Mouse (Mus musculus) ZHBTc4 (cell line): ENCODE measurements at regions not wholly inside any gene's neighbourhood (a gene's known extent, or its start where the extent isn't known, plus 50 kb on each side); places are given as distances from the start of the nearest gene placed in this dataset.

ENCODE experiments used
- DNase-seq: peaks from one replicate; pipeline ENCODE4 v3.0.0-alpha.2; 2011; ENCODE audit warnings: low read depth, low spot score

DNA sequence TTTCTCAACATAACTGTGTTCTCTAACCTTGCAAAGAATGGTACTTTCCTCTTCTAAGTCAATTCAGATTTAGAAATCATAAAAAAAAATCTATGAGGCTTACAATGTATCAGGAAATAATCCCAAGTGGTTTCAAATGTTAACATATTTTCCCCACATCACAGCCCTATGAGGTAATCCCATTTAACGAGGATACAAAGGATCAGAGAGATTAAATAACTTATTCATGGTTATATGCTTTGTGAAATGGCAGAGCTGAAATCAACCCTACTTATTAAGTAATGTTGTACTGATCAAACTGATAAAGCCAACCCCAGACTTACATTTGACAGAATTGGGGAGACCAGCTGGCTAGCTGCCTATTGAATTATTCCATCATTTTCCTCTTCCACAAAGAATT, 614.4 kb downstream of the Ntrk3 start:
- DNase-seq, result no peak

DNA sequence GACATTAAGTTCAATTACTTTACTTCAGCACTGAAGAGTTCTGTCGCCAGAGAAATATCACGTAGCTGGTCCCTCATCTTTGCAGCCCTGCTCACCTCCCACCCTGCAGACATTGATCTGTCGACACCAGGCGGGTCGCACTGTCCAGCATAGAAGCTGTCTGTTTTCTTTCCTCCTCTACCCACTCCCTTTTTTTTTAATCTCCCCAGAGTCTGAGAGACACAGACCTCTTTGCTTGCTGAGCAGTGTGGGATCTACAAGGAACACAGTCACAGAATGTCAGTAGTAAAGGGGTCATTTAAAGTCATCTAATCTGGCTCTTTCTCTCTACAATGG, 616.7 kb downstream of the Ntrk3 start:
- DNase-seq, result no peak

DNA sequence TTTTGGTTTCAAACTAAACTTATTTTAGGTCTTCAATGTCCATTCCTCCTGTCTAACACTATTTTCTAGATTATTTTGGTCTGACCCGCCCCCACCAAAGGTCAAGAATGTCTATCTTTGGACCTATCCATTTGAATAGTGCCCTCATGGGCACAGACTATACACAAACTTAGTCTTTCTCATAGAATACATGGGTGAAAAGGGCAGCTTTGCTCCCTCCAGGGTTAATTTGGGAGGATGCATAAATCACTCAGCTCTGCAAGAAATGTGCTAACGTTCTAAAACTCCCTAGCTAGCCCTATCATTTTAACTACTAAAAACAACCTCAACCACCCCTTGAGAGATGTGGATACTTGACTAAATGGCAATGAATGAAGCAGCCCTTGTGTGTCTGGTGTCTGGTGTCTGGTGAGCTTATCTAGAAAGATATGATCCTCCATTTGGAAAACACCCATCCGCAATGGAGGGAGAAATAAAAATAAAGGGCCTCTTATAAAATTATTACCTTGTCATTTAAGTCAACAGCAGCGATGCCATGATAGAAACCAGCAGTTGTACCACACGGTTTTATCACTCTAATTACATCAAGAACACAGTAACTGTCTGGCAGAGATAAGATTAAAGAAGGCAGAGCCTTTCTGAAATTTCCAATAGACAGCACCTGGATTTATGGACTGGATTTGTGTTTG, 617.2 kb downstream of the Ntrk3 start:
- DNase-seq, result no peak

DNA sequence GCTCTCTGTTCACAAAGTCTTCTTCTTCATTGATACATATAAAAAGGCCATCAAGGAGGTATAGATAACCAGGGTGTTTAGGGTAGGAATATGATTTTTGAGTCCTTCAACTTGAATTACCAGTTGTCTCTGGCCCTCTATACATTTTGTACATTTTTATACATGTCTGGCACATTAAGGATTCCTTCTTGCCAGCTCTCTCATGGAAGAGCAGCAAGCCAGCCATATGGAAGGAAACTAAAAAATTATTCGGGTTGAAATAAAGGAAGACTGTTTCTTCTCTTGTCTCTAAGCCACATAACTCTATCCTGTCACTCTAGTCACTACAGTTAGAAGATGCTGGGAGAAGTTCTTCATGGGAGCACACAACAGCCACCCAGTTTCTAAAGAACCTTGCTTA, 618.0 kb downstream of the Ntrk3 start:
- no peak for DNase-seq

DNA sequence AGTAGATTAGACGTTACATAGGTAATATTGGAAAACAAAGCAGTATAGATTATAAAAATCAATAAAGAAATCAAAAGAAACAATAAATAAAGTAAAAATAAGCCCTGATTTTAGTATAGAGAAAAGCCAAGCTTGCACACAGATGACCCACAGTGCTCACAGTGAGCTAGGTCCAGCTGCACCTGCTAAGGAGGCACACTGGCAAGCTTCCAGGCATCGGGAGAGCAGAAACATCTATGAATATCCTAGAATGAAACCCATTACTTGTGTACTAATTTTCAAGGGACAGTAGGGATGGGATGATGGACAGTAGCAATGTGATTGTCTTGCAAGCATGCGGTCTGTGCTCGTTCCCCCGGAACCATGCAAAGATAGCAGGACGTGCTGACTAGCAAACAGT, 626.5 kb downstream of the Ntrk3 start:
- DNase-seq, result no peak

DNA sequence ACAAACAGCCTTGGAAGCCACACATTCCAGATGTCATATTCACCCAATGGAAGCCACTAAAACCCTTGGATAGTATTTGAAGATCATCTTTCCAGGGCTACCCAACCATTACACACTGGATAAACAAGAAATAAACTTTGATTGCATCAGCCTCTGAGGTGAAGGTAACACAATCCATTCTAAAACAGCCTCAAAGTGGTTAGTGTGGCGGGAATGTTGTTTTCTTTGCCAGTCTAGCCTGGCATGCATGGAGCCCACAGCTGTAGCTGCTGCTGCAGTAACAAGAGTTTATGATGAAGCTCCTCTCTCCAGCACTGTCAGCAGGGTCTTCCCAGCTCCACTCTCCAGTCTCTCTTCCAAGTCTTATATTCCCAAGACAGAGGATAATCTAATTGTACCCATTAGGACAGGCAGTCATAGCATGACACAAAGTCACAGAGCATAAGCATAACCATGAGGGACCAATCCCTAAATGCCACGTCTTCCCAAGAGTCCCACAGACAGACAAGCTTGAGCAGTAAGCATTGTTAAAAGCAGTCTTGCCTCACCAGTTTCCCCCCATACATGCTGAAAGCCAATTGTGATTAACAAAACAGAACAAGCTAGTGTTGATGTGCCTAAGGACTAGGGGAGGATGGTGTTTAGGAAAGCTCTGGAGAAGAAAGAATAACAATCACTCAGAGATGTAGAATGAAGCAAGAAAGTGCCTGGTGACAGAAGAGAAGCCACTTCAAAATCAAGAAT, 634.1 kb downstream of the Ntrk3 start:
- DNase-seq, result no peak

DNA sequence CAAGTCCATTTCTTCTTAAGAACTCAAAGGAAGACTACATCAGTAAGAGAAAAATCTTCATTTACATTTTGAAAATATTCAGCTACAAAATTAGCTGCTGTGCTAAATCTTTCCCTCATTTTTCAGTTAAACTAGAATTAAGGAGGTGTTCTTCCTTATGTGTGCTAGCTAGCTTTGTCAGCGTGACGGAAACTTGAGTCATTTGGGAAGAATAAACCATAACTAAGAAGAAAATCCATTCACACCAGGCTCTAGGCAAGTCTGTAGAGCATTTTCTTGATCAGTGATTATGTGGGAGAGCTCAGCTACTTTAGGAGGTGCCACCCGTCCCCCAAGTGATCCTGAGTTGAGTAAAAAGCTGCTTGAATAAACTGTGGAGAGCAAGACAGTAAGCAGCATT, 635.4 kb downstream of the Ntrk3 start:
- no peak for DNase-seq

DNA sequence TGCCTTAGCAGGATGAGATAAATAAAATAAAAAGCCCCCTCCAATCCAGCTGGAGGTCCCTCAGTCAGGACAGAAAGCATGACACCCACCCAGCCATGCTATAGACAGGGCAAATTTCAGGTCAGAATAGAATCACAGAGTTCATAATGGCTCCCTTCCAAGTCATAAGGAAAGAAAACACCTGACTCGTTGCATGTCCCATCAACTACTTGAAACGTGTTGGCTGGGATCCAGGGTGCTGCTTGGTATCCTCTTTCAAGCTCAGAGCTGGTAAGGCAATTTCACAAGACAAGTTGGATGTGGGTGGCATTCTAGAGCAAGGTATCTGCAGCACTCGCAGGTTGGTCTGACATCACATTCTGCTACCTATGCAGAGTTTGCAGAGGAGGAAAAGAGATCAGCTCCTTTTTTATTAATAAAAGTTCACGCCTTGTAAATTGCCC, 651.2 kb downstream of the Ntrk3 start:
- DNase-seq, result no peak

DNA sequence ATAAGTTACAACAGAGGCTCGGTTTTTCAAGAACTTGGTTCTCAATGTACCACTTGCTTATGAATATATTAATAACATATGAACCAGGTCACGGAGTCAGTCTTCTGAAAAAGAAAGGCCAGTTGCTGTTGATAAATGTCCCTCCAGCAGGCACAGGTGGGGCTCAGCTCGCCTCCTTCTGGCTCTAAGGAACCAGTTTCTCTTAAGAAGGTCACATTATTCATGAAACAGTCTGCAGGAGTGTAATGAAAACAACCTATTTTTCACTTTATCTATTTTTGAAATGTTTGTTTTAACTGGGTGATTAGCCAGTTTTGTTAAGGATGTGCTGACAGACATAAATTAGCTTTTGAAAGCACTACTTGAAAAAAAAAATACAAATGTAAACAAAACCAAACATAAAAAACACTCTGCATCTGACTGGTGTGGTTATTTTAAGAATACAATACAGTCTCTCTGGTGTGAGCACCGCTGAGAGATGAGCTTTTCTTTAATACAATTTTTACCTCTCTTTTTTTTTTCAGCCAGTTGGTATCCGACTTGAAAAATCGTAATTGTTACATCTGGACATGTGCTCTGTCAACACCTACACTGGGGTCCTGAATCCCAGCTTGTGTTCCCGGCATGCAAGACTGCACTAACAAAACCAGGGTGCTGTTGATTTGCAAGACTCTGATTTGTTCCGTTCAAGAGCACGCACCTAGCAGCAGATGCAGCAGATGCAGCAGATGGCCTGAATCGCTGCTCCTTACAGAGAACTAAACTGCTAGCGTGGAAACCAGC, 651.8 kb downstream of the Ntrk3 start:
- DNase-seq, result no peak

DNA sequence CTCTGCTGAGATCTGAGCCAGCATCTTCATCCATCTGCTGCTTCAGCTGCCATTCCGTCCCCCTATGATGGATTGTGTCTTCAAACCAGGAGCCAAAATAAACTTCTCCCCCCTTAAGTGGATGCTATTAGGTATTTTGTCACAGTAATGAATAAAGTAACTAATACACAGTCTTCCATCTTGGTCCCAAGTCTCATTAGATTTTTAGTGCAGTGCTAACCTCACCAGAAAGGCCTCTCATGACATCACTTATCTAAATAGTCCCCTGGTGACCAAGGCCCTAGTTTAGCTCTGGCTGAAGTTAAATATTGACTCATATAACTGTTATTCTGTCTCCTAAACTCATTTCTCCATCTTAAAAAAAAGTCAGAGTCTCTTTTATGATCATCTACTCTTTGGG, 658.1 kb downstream of the Ntrk3 start:
- DNase-seq, result no peak

DNA sequence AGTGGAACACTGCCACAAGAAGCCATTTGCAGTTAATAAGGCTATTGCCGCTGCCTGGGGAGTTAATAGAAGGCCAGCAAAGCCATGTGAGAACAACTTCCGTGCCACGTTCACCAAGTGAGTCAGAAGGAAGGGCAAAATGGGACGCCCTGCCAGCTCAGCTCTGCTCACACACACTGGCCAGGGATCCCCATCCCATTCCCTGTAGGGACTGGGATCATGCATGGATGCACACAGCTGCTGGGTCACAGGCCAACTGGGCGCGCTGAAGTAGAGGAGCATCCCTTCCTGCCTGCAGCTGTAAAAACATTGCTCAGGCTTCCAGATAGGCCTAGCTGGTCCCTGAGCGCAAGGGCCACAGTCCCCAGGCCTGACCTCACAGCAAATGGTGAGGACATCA, 666.7 kb downstream of the Ntrk3 start:
- no peak for DNase-seq

DNA sequence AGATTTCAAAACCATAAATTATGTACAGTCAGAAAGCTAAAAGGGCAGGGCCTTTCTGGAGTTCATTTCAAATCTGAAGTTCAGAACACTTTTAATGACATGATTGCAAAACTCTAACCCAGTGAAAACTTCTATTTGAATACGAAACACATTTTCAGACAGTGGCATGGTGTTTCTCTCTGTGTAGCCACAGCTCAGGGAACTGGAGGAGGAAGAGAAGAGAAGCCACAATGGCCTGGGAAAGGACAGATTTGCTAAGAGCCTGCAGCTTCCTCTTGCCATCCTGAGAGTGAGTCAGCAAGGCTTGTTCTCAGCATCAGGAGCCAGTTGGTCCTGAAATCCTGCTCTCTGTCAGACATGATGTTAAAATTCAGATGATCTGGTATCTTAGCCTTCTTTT, 676.2 kb downstream of the Ntrk3 start:
- DNase-seq, result no peak

DNA sequence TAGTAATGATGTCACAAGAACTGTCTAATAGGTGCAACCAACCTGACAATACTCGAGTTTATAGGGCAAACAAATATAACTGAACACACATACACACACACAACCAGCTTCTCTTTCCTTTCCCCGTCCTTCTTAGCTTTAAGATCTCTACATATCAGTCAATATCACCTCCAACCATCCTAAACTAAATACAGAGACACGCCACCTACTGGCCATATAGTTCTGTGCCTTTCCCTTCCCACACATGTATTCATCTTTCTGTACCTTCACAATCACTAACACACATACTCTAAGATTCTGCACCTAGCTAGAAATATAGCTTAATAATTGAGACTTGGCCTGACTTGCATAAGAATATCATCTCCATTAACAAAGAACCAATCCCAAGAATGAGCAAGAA, 688.2 kb downstream of the Ntrk3 start:
- peak; percentile 16 for DNase-seq

DNA sequence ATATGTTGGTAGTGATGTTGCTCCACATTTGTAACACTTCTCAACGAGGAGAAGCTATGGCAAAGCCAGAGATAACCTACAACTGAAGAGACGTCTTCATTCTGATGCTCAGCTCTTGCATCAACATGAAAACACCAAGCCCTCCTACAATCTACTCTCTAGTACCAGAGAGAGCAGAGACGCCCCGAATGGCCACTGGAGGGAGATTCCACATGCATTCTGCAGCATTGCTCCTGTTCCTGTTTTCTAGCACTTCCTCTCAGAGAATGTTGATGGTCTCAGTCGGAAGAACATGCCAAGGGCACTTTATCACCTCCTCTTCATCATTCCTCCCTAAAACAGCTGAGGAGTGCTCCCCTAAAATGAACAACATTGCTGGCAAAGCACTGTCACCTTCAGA, 692.4 kb downstream of the Ntrk3 start:
- DNase-seq, result peak; percentile 2

DNA sequence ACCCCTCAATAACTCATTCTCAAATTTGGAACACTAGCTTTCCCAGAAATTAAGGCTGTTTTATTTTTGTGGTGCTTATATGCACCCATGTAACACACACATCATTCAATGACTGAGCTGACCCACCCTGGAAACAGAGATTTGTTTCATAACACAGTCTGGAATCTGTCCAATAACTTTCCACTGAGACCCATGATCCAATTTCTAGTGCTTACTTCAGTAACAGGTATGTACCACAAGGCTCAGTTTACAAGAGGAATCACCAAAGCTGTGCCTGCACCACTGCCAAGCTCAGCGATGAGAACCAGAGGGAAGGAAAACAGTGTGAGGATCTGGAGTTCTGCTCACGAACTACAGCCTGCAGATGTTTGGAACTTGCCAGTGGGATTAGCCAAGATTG, 706.8 kb downstream of the Ntrk3 start:
- no peak for DNase-seq

DNA sequence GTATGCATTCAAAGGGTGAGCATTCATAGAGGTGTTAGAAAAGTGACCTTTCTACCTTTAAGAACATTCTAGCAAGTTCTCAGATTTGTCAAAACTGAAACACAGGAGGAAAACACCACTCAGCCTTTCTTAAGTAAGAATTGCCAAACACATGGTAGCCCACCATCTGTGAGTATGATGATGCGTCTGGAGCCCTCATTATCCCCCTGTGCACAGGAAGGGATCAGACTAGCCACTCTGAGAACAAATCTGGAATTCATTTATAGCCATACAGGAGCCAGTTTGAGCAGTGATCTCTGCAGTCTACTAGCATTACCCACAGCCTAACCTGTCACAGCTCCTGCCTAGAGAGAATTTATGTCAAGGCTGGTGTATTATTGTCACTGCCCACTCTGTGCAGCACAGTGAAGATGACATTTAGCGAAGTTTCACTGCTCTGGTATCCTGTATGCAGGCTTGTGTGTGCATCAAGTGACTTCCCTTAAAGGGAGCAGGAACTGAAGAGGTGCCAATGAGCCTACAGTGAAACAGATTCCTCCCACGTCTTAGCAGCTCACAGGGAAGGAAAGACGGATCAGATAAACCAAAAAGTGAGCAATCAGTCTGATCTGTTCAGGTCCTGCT, 710.7 kb downstream of the Ntrk3 start:
- no peak for DNase-seq

DNA sequence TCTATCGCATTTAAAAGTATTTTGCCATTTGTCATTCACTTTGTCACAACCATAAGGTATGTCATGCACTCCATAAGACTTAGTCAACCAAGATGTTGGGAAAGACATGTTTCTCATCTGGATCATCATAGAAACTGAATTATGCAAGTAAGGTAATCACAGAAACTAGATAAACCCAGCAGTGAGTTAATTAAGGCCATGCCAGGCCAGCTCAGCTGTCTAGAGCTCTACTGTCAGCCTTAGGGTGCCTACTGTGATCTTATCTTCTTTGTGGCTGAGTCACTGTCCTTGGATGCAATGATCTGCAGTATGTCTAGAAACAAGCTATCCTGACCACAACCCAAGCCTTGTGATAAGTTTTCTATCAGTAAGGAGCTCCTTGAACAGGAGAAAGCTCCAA, 714.2 kb downstream of the Ntrk3 start:
- DNase-seq, result no peak

DNA sequence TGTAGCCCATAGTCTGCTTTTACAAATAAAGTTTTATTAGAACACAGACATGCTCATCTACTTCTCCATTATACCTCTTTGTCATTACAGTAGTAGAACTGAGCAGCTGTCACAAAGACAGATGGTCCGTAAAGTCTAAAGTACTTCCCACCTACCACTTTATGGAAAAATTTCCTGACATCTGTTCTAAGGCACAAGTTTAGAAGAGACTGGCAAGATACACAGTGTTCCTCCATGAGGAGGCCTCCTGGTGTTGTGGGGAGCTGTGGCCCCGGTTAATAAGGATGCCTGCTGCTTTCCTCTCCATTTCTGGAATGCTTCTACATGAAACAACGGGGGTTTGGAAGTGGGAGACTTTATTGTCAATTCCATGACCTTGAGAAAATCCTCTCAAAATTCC, 714.7 kb downstream of the Ntrk3 start:
- no peak for DNase-seq

DNA sequence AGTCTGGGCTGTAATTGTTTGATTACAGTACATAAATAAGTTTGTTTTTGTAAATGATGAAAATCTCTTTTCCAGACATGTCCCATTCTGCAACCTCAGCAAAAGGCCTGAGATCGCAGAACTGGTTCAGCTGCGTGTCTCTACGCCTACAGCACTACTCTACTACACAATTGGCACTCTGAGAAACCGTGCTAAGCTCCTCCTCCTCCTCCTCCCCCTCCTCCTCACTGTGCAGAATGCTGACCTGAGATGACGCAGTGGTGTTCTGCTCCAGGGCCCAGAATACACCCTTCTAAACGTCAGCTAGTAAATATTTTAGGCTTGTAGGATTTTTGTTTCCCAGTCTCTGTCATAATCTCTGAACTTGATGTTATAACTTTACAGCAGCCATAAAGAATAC, 724.2 kb downstream of the Ntrk3 start:
- DNase-seq, result no peak

DNA sequence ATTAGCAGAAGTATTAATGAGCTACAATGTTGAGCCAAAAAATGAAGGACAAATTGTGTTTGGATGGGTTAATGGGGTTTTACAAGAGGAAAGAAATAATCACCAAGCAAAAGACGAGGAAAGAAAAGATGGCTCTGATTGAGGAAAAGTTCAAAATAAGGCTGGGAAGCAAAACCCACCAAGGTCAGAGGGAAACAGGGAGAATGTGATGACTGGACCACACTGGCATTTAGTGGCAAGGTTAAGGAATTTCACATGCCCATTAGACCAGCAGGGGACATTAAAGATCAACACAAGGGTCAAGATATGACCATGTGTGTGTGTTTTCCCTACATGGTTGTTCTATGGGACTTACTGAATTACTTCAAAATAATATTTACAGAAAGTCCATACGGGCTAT, 734.7 kb downstream of the Ntrk3 start:
- DNase-seq, result no peak

DNA sequence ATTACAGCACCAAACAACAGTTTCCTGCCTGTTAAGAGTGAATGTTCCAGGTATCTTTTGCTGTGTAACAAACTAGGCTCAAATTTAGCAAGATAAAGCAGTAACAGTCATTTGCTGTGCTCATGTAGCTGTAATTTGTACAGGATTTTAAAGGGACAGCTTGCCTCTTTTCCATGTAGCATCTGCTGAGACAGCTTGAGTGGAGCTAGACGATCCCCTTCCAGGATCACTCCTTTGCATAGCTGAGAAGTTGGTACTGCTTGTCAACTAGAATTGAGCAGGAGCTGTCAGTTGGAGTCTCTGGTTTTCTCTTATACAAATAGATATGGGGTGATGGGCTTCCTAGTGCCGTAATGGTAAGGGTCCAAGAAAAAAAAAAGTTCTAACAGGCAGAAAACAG, 744.0 kb downstream of the Ntrk3 start:
- no peak for DNase-seq

DNA sequence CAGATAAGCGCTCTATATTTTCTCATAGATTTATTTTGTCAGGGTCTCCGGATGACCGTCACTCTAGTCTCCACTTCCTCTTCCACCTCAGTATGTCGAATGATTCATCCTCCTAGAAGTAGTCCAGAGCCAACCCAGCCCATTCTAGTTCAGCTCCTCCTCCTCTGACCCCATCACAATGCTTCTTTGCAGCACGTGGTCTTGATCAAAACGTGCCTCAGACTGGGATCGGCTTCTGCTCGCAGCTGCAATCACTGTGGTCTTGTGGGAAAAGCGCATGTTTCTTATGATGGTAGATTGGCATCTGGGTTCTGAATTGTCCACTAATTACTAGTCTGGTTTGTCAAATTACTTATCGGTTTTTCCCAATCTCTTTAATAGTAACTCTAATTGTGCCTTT, 747.7 kb downstream of the Ntrk3 start:
- no peak for DNase-seq
